Comparison of ENCODE assay signal across 21 mouse cellular contexts in the genomic region with DNA sequence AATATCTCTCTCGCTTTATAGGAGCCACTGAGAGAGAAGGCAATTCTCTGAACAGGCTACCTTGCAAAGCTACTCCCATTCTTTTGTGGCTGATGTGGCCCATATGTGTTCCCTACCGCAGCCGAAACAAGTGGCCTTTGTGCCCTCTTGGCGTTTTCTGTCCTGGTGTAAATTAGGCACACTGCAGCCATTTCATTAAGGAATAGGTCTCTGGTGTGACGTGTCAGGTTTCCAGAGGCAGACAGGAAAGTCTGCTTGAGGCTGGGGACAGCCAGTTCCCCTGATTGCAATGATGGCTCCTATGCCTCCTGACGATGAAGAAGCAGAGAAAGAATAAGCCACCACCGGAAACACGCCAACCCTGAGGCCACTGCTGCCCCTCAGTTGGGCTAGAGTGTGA. TPM values are rescaled to one million over a fixed set of nuclear protein-coding genes. Genes with fewer than 3 reads are reported as not detected.
A peak's percentile ranks its signal among the peaks of the same experiment; 100 is the strongest.
DNase-seq lines count a peak whose midpoint lies in the region; ATAC-seq lines count a peak whose summit lies in the region.
"Had no signal": no experiment of that assay in that cellular context is flagged by ENCODE, and none has a peak within 500 bp of the region (broad histone marks: within the 10 kb centered on the region; RNA-seq: fewer than 3 reads in every experiment).

No protein-coding gene starts in this region.

- H3K27ac ChIP-seq in limb, embryonic 13.5 days, result no peak overlapping the region
- H3K27ac ChIP-seq: embryonic facial prominence, embryonic 15.5 days; forebrain, embryonic 10.5 days; heart, embryonic 15.5 days had no signal

- intact Hi-C loops in heart, postnatal 14 days (cut with DNase I), result no loop called here

- H3K36me3 ChIP-seq in limb, embryonic 13.5 days, result no peaks in the 10 kb centered on the region
- H3K36me3 ChIP-seq: embryonic facial prominence, embryonic 15.5 days; forebrain, embryonic 10.5 days; heart, embryonic 15.5 days had no signal

- H3K4me2 ChIP-seq in limb, embryonic 13.5 days (replicated peaks), result no peak overlapping the region
- H3K4me2 ChIP-seq: embryonic facial prominence, embryonic 15.5 days; heart, embryonic 11.5 days; heart, embryonic 15.5 days had no signal

- peaks cover 7% of the 10 kb centered on the region; the same call in 1 of the 2 replicates for H3K4me1 ChIP-seq in limb, embryonic 13.5 days
- H3K4me1 ChIP-seq: embryonic facial prominence, embryonic 15.5 days; heart, embryonic 15.5 days had no signal

- 0 out of 2 replicates have a peak, but pooled peaks have one; percentile 36 for ATAC-seq in limb, embryonic 13.5 days (ENCODE audit: low FRiP score, low read depth)
- ATAC-seq in cerebellum, adult (ENCODE audit: insufficient number of reproducible peaks, low FRiP score, low TSS enrichment), result no peak
- ATAC-seq: activated CD4-positive, CD25-positive, alpha-beta regulatory T cell, adult 4 months; forebrain, embryonic 14.5 days; hindbrain, embryonic 16.5 days had no signal

- H3K4me3 ChIP-seq in limb, embryonic 13.5 days, result no peak overlapping the region
- H3K4me3 ChIP-seq: embryonic facial prominence, embryonic 15.5 days; erythroblast, embryonic 14.5 days; forebrain, embryonic 10.5 days; heart, embryonic 15.5 days had no signal

- 35% methylated on average over 8 of the region's 8 CpGs for whole genome bisulfite sequencing in limb, embryonic 13.5 days

- DNase-seq in embryo, embryonic 10 days (ENCODE audit: low spot score), result peak; percentile 40
- peak; percentile 5 for DNase-seq in embryo, embryonic 9.5 days (ENCODE audit: extremely low spot score)
- DNase-seq in hindlimb bud, embryonic 11.5 days (ENCODE audit: extremely low spot score, low read depth, low spot score), result peak; percentile 30
- no peak for DNase-seq in heart, postnatal 14 days
- no peak for DNase-seq in layer of hippocampus, postnatal 25 days (ENCODE audit: extremely low spot score in 1 of 2, low spot score in 1 of 2)
- DNase-seq: adrenal gland, postnatal 14 days; cerebellum, adult 18-20 months; cerebellum, adult 9-11 months; cerebellum, postnatal 36 days; gastrocnemius, postnatal 10 days; heart, adult 18-20 months had no signal

- no peak overlapping the region for H3K9ac ChIP-seq in limb, embryonic 13.5 days
- H3K9ac ChIP-seq: embryonic facial prominence, embryonic 15.5 days; heart, embryonic 15.5 days had no signal

- no peaks in the 10 kb centered on the region for H3K9me3 ChIP-seq in limb, embryonic 13.5 days
- H3K9me3 ChIP-seq: embryonic facial prominence, embryonic 15.5 days; forebrain, embryonic 10.5 days; heart, embryonic 15.5 days had no signal

- H3K27me3 ChIP-seq in limb, embryonic 13.5 days, result peaks cover 10% of the 10 kb centered on the region

RNA-seq across cellular contexts. Expression of a gene that starts 59.3 kb away (rescaled TPM):
- polyA plus RNA-seq in limb, embryonic 13.5 days (2015; fragmentation: Nextera tagmentation; extraction: Ambion mirVana), result 16.8 and 17.8 TPM in 2 replicates
- 10 to 100 TPM; 24.4 to 25.8 TPM for total RNA-seq in heart, postnatal 14 days (2021)
- total RNA-seq in layer of hippocampus, postnatal 25 days (2021), result 10 to 100 TPM; 17.1 to 17.6 TPM

Comparison
In these comparisons a context has a peak if more than half of its experiments do, and no peak if none do; other contexts are left out.
1. DNase-seq: peak in embryo, embryonic 10 days (single experiment), embryo, embryonic 9.5 days (single experiment) and hindlimb bud, embryonic 11.5 days (single experiment); none in heart, postnatal 14 days (0 of 2) and layer of hippocampus, postnatal 25 days (0 of 2).